Mouse (Mus musculus) kidney, adult 2 months (tissue): ENCODE results near the gene Gpr158. TPM values are rescaled to one million over a fixed set of nuclear protein-coding genes. Genes with fewer than 3 reads are reported as not detected.

Experiments
- DNase-seq: peaks from one replicate; pipeline ENCODE4 v3.0.0; 2021
- H3K27ac ChIP-seq: fragments of 200-500 bp; 2 replicates; pipeline ENCODE4 v1.5.1; 2012; ENCODE audit warnings: low read depth, low read length, control low read depth, inconsistent platforms; ENCODE audit not compliant: insufficient read depth
- H3K27me3 ChIP-seq: fragments of 200-500 bp; replicated peaks from 2 replicates; pipeline ENCODE4 v1.6.1; 2012; ENCODE audit warnings: mild to moderate bottlenecking, moderate library complexity, low read length, inconsistent platforms; ENCODE audit not compliant: control insufficient read depth, insufficient read depth
- H3K36me3 ChIP-seq: fragments of 200-500 bp; 2 replicates; pipeline ENCODE4 v1.6.1; 2012; ENCODE audit warnings: mild to moderate bottlenecking, moderate library complexity, low read length, inconsistent platforms; ENCODE audit not compliant: control insufficient read depth, insufficient read depth
- H3K4me1 ChIP-seq: fragments of 200-500 bp; 2 replicates; pipeline ENCODE4 v1.6.1; 2011; ENCODE audit warnings: low read length; ENCODE audit not compliant: control insufficient read depth, insufficient read depth
- H3K4me3 ChIP-seq: fragments of 200-500 bp; 2 replicates; pipeline ENCODE4 v1.5.1; 2011; ENCODE audit warnings: mild to moderate bottlenecking, low read depth, low read length, control low read depth; ENCODE audit not compliant: insufficient read depth
- CTCF ChIP-seq: fragments of 200-500 bp; conservative IDR thresholded peaks from 2 replicates; pipeline ENCODE4 v1.5.1; 2011; ENCODE audit warnings: low read depth, mild to moderate bottlenecking, control low read depth, low read length, moderate library complexity, mixed read lengths; ENCODE audit not compliant: insufficient read depth, insufficient read length
- POLR2A ChIP-seq: fragments of 200-500 bp; IDR thresholded peaks from one replicate; pipeline ENCODE4 v1.6.1; 2011; ENCODE audit warnings: low read depth, low read length, control low read depth
- WGBS: fragments of 180-500 bp; shearing (Covaris S2); methylation state at CpG from one replicate; pipeline ENCODE4 v1.1.7; 2018; 5-methylcytosine and 5-hydroxymethylcytosine counted together
- polyA plus RNA-seq: library from polyadenylated mRNA; depleted of rRNA; stranded (reverse); fragments of >200 nt; gene quantifications from 2 replicates; pipeline ENCODE4 v1.2.3, GENCODE M21; 2012; rRNA removed

Gpr158 gene
- polyA plus RNA-seq, 1 experiment: 0.09 TPM

DNA sequence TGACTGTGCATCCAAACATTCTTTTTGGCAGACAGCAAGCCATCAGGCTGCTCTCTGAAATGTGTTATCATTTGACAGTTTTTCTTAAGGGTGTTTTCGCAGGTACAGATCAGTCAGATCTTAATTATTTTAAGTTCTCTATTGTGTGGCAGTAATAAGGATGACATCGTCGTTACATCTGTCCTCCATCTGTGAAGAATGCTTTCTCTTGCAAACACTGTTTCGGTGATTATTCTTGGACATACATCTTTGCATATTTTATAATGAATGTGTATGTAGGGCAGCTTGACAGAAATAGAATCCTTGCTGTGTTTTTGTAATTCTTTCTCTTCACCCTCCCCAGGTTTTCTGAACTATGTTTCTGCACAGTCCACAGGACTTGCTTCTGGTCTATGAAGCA lies 360.7 kb downstream of the Gpr158 start:
- no peak overlapping the region for H3K4me3 ChIP-seq
- no peaks in the 10 kb centered on the region for H3K4me1 ChIP-seq
- TF ChIP-seq CTCF (no peak), POLR2A (no peak)
- no peaks in the 10 kb centered on the region for H3K27me3 ChIP-seq
- no peak overlapping the region for H3K27ac ChIP-seq
- WGBS: 87% methylated on average over 4 of the region's 4 CpGs
- no peaks in the 10 kb centered on the region for H3K36me3 ChIP-seq
- no peak for DNase-seq

DNA sequence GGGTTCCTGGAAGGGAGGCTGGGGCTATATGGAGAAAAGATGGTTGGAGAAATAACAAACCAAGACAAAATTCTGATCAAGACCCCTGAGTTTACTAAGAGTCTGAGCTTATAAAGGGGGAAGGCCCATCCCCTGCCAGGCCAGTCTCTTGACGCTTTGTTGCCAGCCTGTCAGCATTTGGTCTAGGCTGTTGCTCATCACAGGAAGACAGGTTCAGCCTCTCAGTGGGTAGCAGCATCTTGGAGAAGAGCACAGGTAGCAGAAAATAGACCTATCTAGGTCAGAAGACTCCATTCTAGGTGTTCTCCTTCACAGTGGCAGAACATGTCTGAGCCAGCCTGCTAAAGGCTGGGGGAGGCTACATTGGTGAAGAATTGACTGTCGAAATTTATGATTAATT lies 416.4 kb downstream of the Gpr158 start:
- 90% methylated on average over 2 of the region's 2 CpGs for WGBS
- TF ChIP-seq POLR2A (no peak), CTCF (no peak)
- Histone ChIP-seq H3K4me1 (no peaks in the 10 kb centered on the region), H3K27me3 (no peaks in the 10 kb centered on the region), H3K27ac (no peak overlapping the region), H3K4me3 (no peak overlapping the region), H3K36me3 (no peaks in the 10 kb centered on the region)
- DNase-seq: no peak

DNA sequence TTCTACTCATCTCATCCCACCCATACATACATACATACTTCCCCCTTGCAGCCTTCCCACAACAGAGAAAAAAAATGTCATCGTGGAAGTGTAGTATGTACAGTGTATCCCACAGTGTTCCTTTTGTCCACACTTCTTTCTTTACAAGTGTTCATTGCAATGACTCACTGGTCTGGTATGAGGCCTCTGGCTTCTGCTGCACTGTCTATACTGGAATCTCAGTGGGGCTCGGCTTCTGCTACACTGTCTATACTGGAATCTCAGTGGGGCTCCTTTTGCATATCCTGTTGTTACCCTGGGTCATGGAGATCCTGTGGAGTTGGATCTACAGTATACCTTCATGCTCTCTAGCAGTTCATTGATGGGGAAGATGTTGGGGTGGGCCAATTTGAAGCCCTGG lies 425.8 kb downstream of the Gpr158 start:
- no peaks in the 10 kb centered on the region for H3K36me3 ChIP-seq

DNA sequence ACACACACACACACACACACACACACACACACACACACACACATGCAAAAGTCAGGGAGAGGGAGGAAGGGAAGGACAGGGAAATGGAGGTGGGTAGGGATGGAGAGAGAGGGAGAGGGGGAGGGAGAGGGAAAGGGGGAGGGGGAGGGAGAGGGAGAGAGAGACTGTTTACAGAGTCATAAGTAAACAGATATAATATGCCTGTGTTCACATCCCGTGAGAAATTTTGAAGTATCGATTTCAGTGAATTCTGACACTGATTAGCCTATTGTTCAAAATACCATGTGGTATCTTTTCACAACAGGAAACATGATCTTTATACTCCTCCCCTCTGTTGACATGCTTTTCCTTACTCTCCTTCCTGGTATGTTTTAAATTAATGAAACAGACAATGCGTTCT lies 432.3 kb downstream of the Gpr158 start:
- H3K27me3 ChIP-seq: no peaks in the 10 kb centered on the region
- no peak for DNase-seq
- H3K4me3 ChIP-seq: no peak overlapping the region
- H3K4me1 ChIP-seq: no peaks in the 10 kb centered on the region
- TF ChIP-seq CTCF (no peak), POLR2A (no peak)
- 41% methylated on average over 3 of the region's 3 CpGs for WGBS
- no peaks in the 10 kb centered on the region for H3K36me3 ChIP-seq
- H3K27ac ChIP-seq: no peak overlapping the region

More for the DNA sequence above, 425.8 kb downstream of the Gpr158 start:
- no peak overlapping the region for H3K27ac ChIP-seq
- WGBS: 91% methylated on average over 2 of the region's 2 CpGs
- no peak for TF ChIP-seq CTCF
- TF ChIP-seq POLR2A: no peak
- H3K4me1 ChIP-seq: no peaks in the 10 kb centered on the region
- DNase-seq: no peak
- H3K4me3 ChIP-seq: no peak overlapping the region
- no peaks in the 10 kb centered on the region for H3K27me3 ChIP-seq

DNA sequence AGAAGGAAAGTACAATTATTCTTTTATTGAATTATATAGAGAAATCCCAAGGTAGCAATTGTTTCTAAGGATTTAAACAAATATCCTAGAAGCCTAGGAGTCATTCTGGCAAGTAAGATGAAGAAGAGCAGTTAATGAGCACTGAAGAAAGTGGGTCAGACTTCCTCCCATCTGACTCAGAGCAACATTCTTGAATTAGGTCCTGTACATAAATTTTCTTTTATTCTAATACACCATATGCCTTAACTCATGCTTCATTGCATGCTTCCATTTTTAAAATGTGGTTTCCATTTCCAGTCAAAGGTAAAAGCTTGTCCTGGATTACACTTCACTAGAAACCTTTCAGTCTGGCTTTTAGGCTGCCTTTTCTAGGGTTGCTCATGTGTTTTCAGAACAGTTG lies 432.7 kb downstream of the Gpr158 start:
- Histone ChIP-seq H3K4me1 (no peaks in the 10 kb centered on the region), H3K36me3 (no peaks in the 10 kb centered on the region), H3K27me3 (no peaks in the 10 kb centered on the region), H3K4me3 (no peak overlapping the region), H3K27ac (no peak overlapping the region)
- no peak for DNase-seq
- TF ChIP-seq CTCF: no peak
- TF ChIP-seq POLR2A: no peak

DNA sequence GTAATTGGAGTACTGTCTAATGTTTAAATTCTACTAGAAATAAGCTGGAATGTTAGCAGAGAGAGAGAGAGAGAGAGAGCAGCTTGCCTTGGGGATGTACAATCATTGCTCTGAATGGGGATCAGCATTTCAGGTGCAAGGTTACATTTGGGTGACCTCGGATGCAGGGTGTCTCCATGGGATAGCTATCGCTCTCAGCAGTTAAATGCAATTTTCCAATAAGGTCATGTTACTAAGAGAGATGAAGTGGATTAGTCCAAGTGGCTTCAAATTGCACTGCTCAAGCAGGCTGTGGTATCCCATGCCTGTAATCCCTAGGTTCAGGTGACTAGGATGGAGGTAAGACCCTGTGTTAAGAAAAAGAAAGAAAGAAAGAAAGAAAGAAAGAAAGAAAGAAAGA lies 441.2 kb downstream of the Gpr158 start:
- TF ChIP-seq CTCF (no peak), POLR2A (no peak)
- no peak for DNase-seq
- H3K4me1 ChIP-seq: no peaks in the 10 kb centered on the region
- 59% methylated on average over 2 of the region's 2 CpGs for WGBS
- no peaks in the 10 kb centered on the region for H3K36me3 ChIP-seq
- H3K27me3 ChIP-seq: no peaks in the 10 kb centered on the region
- no peak overlapping the region for H3K27ac ChIP-seq
- H3K4me3 ChIP-seq: no peak overlapping the region

DNA sequence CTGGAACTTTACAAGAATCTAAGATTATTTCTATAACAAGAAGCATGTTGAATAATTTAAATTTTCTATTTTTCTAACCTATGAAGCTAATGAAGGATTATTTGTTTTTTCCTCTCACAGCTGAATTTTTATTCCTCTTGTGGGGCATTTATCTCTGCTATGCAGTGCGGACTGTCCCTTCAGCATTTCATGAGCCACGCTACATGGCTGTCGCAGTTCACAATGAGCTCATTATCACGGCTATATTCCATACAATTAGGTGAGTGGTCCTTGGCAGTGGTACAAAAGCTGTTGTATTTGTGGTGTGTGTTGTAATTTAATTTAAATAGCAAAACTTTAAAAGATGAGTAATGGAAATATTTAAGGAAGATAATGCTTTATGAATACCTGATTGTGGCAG lies 443.1 kb downstream of the Gpr158 start:
- TF ChIP-seq POLR2A (no peak), CTCF (no peak)
- Histone ChIP-seq H3K4me3 (no peak overlapping the region), H3K27ac (no peak overlapping the region), H3K4me1 (no peaks in the 10 kb centered on the region), H3K27me3 (no peaks in the 10 kb centered on the region), H3K36me3 (no peaks in the 10 kb centered on the region)
- 88% methylated on average over 4 of the region's 4 CpGs for WGBS
- no peak for DNase-seq

DNA sequence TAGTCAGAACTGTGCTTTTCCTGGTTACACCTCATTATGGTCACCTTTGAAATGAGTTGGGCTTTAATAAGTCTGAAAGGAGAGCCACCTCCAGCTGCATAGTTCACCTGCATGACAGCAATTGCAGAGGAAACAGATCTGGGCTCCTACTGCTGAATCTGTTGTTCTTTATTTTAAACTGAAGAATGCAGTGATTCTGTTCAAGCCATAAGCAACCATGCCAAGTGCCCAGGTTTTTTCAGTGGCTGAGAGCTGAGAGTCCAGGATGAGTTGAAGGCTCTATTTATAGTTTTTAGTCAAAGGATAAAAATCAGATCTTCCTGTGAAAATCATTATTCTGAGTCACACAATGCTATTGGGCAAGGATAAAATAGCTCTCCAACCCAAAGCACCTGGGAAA lies 496.7 kb downstream of the Gpr158 start:
- TF ChIP-seq POLR2A: no peak
- no peak for DNase-seq
- Histone ChIP-seq H3K27ac (no peak overlapping the region), H3K4me1 (no peaks in the 10 kb centered on the region), H3K27me3 (no peaks in the 10 kb centered on the region; the same call in 1 of the 2 replicates), H3K36me3 (no peaks in the 10 kb centered on the region), H3K4me3 (no peak overlapping the region)

Other genes with a start within 250 kb of the Gpr158 start
- 0.19 TPM in 1 of 2 replicates, not detected in the other for gene Enkur, start 162.2 kb upstream of the Gpr158 start, polyA plus RNA-seq
- gene Thnsl1, start 161.8 kb upstream of the Gpr158 start, polyA plus RNA-seq: 4.7 and 5.1 TPM in 2 replicates